Mouse (Mus musculus): ENCODE data around the gene Acer2. TPM values are rescaled to one million over a fixed set of nuclear protein-coding genes. Genes with fewer than 3 reads are reported as not detected.
A peak's percentile ranks its signal among the peaks of the same experiment; 100 is the strongest.

Gene Acer2
- polyA plus RNA-seq, 1 experiment from 2014 or later: 18.1 TPM

GRCm38 (mm10) chr4:86930636-86931456 is 56.6 kb downstream of the Acer2 start:
- Histone ChIP-seq H3K4me1 (peaks cover 4% of the 10 kb centered on the region; the same call in 1 of the 2 replicates), H3K4me3 (replicated peaks) (peak overlapping the region; percentile 48), H3K27me3 (replicated peaks) (no peaks in the 10 kb centered on the region), H3K27ac (replicated peaks) (peak overlapping the region; percentile 79), H3K9ac (replicated peaks) (peak overlapping the region; percentile 54), H3K9me3 (replicated peaks) (no peaks in the 10 kb centered on the region), H3K36me3 (peaks cover 3% of the 10 kb centered on the region; the same call in 1 of the 2 replicates), H3K4me2 (peak overlapping the region; percentile 74)
- peak; percentile 83 for ATAC-seq (ENCODE audit: low FRiP score)
- WGBS: 6% methylated on average over 33 of the region's 33 CpGs

- ATAC-seq (ENCODE audit: low FRiP score): no peak
- Histone ChIP-seq H3K9ac (replicated peaks) (no peak overlapping the region), H3K36me3 (peaks cover 3% of the 10 kb centered on the region; the same call in 1 of the 2 replicates), H3K27me3 (replicated peaks) (no peaks in the 10 kb centered on the region), H3K4me2 (no peak overlapping the region), H3K27ac (replicated peaks) (no peak overlapping the region), H3K4me3 (replicated peaks) (no peak overlapping the region), H3K4me1 (peaks cover 4% of the 10 kb centered on the region; the same call in 1 of the 2 replicates), H3K9me3 (replicated peaks) (no peaks in the 10 kb centered on the region)
- 86% methylated on average over 6 of the region's 6 CpGs for WGBS
Measured at GRCm38 (mm10) chr4:86933026-86933425, 58.8 kb downstream of the Acer2 start.

- Histone ChIP-seq H3K9me3 (replicated peaks) (no peaks in the 10 kb centered on the region), H3K27me3 (replicated peaks) (no peaks in the 10 kb centered on the region), H3K4me3 (replicated peaks) (no peak overlapping the region), H3K27ac (replicated peaks) (no peak overlapping the region), H3K4me2 (no peak overlapping the region), H3K36me3 (peaks cover 3% of the 10 kb centered on the region; the same call in 1 of the 2 replicates), H3K9ac (replicated peaks) (no peak overlapping the region), H3K4me1 (peaks cover under 1% of the 10 kb centered on the region; the same call in 1 of the 2 replicates)
- 94% methylated on average over 9 of the region's 9 CpGs for WGBS
- ATAC-seq (ENCODE audit: low FRiP score): no peak
Measured at GRCm38 (mm10) chr4:86936217-86936616, 62.0 kb downstream of the Acer2 start.

- Histone ChIP-seq H3K9ac (replicated peaks) (no peak overlapping the region), H3K4me2 (no peak overlapping the region), H3K27ac (replicated peaks) (no peak overlapping the region), H3K4me3 (replicated peaks) (no peak overlapping the region), H3K27me3 (replicated peaks) (no peaks in the 10 kb centered on the region), H3K9me3 (replicated peaks) (no peaks in the 10 kb centered on the region), H3K4me1 (no peaks in the 10 kb centered on the region), H3K36me3 (peaks cover 3% of the 10 kb centered on the region; the same call in 1 of the 2 replicates)
- ATAC-seq (ENCODE audit: low FRiP score): no peak
- 68% methylated on average over 3 of the region's 3 CpGs for WGBS
Measured at GRCm38 (mm10) chr4:86936706-86937105, 62.5 kb downstream of the Acer2 start.

GRCm38 (mm10) chr4:86942656-86943055 is 68.5 kb downstream of the Acer2 start:
- no peak overlapping the region for H3K4me2 ChIP-seq
- H3K9me3 ChIP-seq (replicated peaks): no peaks in the 10 kb centered on the region
- H3K9ac ChIP-seq (replicated peaks): no peak overlapping the region
- no peak overlapping the region for H3K27ac ChIP-seq (replicated peaks)
- H3K36me3 ChIP-seq: no peaks in the 10 kb centered on the region
- 81% methylated on average over 6 of the region's 6 CpGs for WGBS
- H3K4me3 ChIP-seq (replicated peaks): no peak overlapping the region
- ATAC-seq (ENCODE audit: low FRiP score): no peak
- H3K27me3 ChIP-seq (replicated peaks): no peaks in the 10 kb centered on the region
- H3K4me1 ChIP-seq: no peaks in the 10 kb centered on the region

- Histone ChIP-seq H3K4me3 (replicated peaks) (no peak overlapping the region), H3K9ac (replicated peaks) (no peak overlapping the region), H3K27ac (replicated peaks) (no peak overlapping the region), H3K4me2 (no peak overlapping the region), H3K27me3 (replicated peaks) (no peaks in the 10 kb centered on the region), H3K9me3 (replicated peaks) (no peaks in the 10 kb centered on the region), H3K4me1 (no peaks in the 10 kb centered on the region), H3K36me3 (no peaks in the 10 kb centered on the region)
- ATAC-seq (ENCODE audit: low FRiP score): no peak
- WGBS: 66% methylated on average over 6 of the region's 6 CpGs
Measured at GRCm38 (mm10) chr4:86943296-86943695, 69.1 kb downstream of the Acer2 start.

- no peak for ATAC-seq (ENCODE audit: low FRiP score)
- WGBS: 94% methylated on average over 1 of the region's 1 CpGs
Measured at GRCm38 (mm10) chr4:86948794-86949193, 74.6 kb downstream of the Acer2 start.

GRCm38 (mm10) chr4:86953519-86953918 is 79.3 kb downstream of the Acer2 start:
- Histone ChIP-seq H3K27me3 (replicated peaks) (no peaks in the 10 kb centered on the region), H3K9ac (replicated peaks) (no peak overlapping the region), H3K4me2 (no peak overlapping the region), H3K4me3 (replicated peaks) (no peak overlapping the region), H3K36me3 (no peaks in the 10 kb centered on the region), H3K4me1 (peaks cover 5% of the 10 kb centered on the region), H3K27ac (replicated peaks) (no peak overlapping the region), H3K9me3 (replicated peaks) (no peaks in the 10 kb centered on the region)
- 36% methylated on average over 5 of the region's 5 CpGs for WGBS
- no peak for ATAC-seq (ENCODE audit: low FRiP score)

More at GRCm38 (mm10) chr4:86948794-86949193, 74.6 kb downstream of the Acer2 start:
- Histone ChIP-seq H3K9ac (replicated peaks) (no peak overlapping the region), H3K27ac (replicated peaks) (no peak overlapping the region), H3K27me3 (replicated peaks) (no peaks in the 10 kb centered on the region), H3K36me3 (no peaks in the 10 kb centered on the region), H3K4me1 (no peaks in the 10 kb centered on the region), H3K4me2 (no peak overlapping the region), H3K9me3 (replicated peaks) (no peaks in the 10 kb centered on the region), H3K4me3 (replicated peaks) (no peak overlapping the region)

GRCm38 (mm10) chr4:86955448-86955847 is 81.3 kb downstream of the Acer2 start:
- H3K4me3 ChIP-seq (replicated peaks): no peak overlapping the region
- no peaks in the 10 kb centered on the region for H3K27me3 ChIP-seq (replicated peaks)

GRCm38 (mm10) chr4:86957576-86958411 is 83.6 kb downstream of the Acer2 start:
- H3K36me3 ChIP-seq: no peaks in the 10 kb centered on the region
- ATAC-seq (ENCODE audit: low FRiP score): peak; percentile 83
- no peak overlapping the region for H3K9ac ChIP-seq (replicated peaks)
- 34% methylated on average over 14 of the region's 14 CpGs for WGBS
- 0 out of 2 replicates have a peak overlapping the region, but pooled peaks have one; percentile 9 for H3K4me3 ChIP-seq (replicated peaks)
- peaks cover 5% of the 10 kb centered on the region for H3K4me1 ChIP-seq
- H3K4me2 ChIP-seq: peak overlapping the region; percentile 40
- H3K27me3 ChIP-seq (replicated peaks): no peaks in the 10 kb centered on the region
- H3K9me3 ChIP-seq (replicated peaks): no peaks in the 10 kb centered on the region
- no peak overlapping the region for H3K27ac ChIP-seq (replicated peaks)

More at GRCm38 (mm10) chr4:86955448-86955847, 81.3 kb downstream of the Acer2 start:
- Histone ChIP-seq H3K4me1 (peaks cover 5% of the 10 kb centered on the region), H3K4me2 (no peak overlapping the region), H3K27ac (replicated peaks) (no peak overlapping the region), H3K9ac (replicated peaks) (no peak overlapping the region), H3K9me3 (replicated peaks) (no peaks in the 10 kb centered on the region), H3K36me3 (no peaks in the 10 kb centered on the region)
- ATAC-seq (ENCODE audit: low FRiP score): no peak
- WGBS: 81% methylated on average over 4 of the region's 4 CpGs

- H3K9me3 ChIP-seq (replicated peaks): no peaks in the 10 kb centered on the region
- no peak overlapping the region for H3K9ac ChIP-seq (replicated peaks)
- no peak overlapping the region for H3K27ac ChIP-seq (replicated peaks)
- H3K4me2 ChIP-seq: no peak overlapping the region
- H3K36me3 ChIP-seq: no peaks in the 10 kb centered on the region
- WGBS: 87% methylated on average over 5 of the region's 5 CpGs
- no peak for ATAC-seq (ENCODE audit: low FRiP score)
- H3K4me1 ChIP-seq: no peaks in the 10 kb centered on the region
- no peaks in the 10 kb centered on the region for H3K27me3 ChIP-seq (replicated peaks)
- H3K4me3 ChIP-seq (replicated peaks): no peak overlapping the region
Measured at GRCm38 (mm10) chr4:86977272-86977671, 103.1 kb downstream of the Acer2 start.

Data from neural tube, embryonic 15.5 days (tissue).